Comparison of ENCODE assay signal across 10 mouse cellular contexts in the genomic region with DNA sequence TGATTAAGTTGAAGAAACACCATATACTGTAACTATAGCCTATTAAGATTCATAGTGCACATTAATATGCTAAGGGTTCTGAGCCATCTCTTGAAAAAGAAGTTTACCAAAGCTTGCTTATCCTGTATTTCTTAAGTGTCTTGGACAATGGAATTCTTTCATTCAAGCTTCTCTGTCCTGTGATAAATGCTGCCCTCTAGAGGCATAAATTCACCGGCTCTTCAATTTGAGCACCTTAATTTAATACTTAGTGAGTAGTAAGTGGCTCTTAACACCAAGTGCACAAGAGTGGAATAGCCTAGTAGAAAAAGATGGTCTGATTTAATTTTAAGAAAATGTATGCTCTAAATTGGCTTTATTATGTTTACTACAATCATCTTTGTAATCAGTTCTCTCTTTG. TPM values are rescaled to one million over a fixed set of nuclear protein-coding genes. Genes with fewer than 3 reads are reported as not detected.
DNase-seq lines count a peak whose midpoint lies in the region; ATAC-seq lines count a peak whose summit lies in the region.
"Had no signal": no experiment of that assay in that cellular context is flagged by ENCODE, and none has a peak within 500 bp of the region (broad histone marks: within the 10 kb centered on the region; RNA-seq: fewer than 3 reads in every experiment).

No protein-coding gene starts in this region.

- H3K9ac ChIP-seq in liver, embryonic 13.5 days = no peak overlapping the region
- H3K9ac ChIP-seq: heart, embryonic 13.5 days; neural tube, embryonic 12.5 days had no signal

- H3K9me3 ChIP-seq in liver, embryonic 13.5 days (replicated peaks) = no peaks in the 10 kb centered on the region
- H3K9me3 ChIP-seq: heart, embryonic 13.5 days; neural tube, embryonic 12.5 days had no signal

- H3K27me3 ChIP-seq in liver, embryonic 13.5 days = no peaks in the 10 kb centered on the region
- H3K27me3 ChIP-seq: heart, embryonic 13.5 days; neural tube, embryonic 12.5 days had no signal

- H3K4me2 ChIP-seq in liver, embryonic 13.5 days = no peak overlapping the region
- H3K4me2 ChIP-seq: heart, embryonic 13.5 days; neural tube, embryonic 12.5 days had no signal

- intact Hi-C loops in heart, postnatal 36 days (cut with DNase I) = loop anchor here (1.0 to 5.0 kb wide), 4 partner anchors 29 to 228 kb away; partner anchors contain the start of gene Fbxw7

- ATAC-seq in cerebellum, adult (ENCODE audit: insufficient number of reproducible peaks, low FRiP score, low TSS enrichment) = peak; percentile 66
- no peak for ATAC-seq in liver, embryonic 13.5 days (ENCODE audit: low read depth)

- peaks cover 15% of the 10 kb centered on the region for H3K4me1 ChIP-seq in liver, embryonic 13.5 days (replicated peaks)
- H3K4me1 ChIP-seq: neural tube, embryonic 12.5 days had no signal

- no peak overlapping the region for H3K4me3 ChIP-seq in liver, embryonic 13.5 days (replicated peaks)
- H3K4me3 ChIP-seq: heart, embryonic 13.5 days; neural tube, embryonic 12.5 days had no signal

- no peak overlapping the region for H3K27ac ChIP-seq in liver, embryonic 13.5 days
- H3K27ac ChIP-seq: heart, embryonic 13.5 days; neural tube, embryonic 12.5 days had no signal

- no peaks in the 10 kb centered on the region for H3K36me3 ChIP-seq in liver, embryonic 13.5 days
- H3K36me3 ChIP-seq: heart, embryonic 13.5 days; neural tube, embryonic 12.5 days had no signal

- WGBS in liver, embryonic 13.5 days (ENCODE audit: insufficient replicate concordance) = 30% methylated on average over 1 of the region's 1 CpGs

- no peak for DNase-seq in cerebellum, adult 11-12 months
- peak; percentile 50 for DNase-seq in right cerebral cortex, adult 18-20 months
- DNase-seq in right cerebral cortex, postnatal 25 days = no peak
- DNase-seq in cerebellum, adult 8-10 months = peak; percentile 53
- peak; percentile 40 to 54 for DNase-seq in heart, postnatal 36 days
- DNase-seq in liver, embryonic 13.5 days = peak; percentile 23
- peak; percentile 28 to 51 for DNase-seq in spleen, postnatal 36 days (ENCODE audit: low spot score in 2 of 2)

RNA-seq across cellular contexts. Expression of gene Fbxw7, which starts 28.5 kb away (rescaled TPM):
- total RNA-seq in heart, postnatal 36 days (2021) = 10 to 100 TPM; 35.3 to 45.3 TPM
- 3.8 and 4.1 TPM in 2 replicates for polyA plus RNA-seq in liver, embryonic 13.5 days (2015; fragmentation: Nextera tagmentation; extraction: Ambion mirVana)

Comparison
In these comparisons a context has a peak if more than half of its experiments do, and no peak if none do; other contexts are left out.
1. DNase-seq: peak in right cerebral cortex, adult 18-20 months (single experiment), cerebellum, adult 8-10 months (single experiment), heart, postnatal 36 days (2 of 2), liver, embryonic 13.5 days (single experiment) and spleen, postnatal 36 days (2 of 2); none in cerebellum, adult 11-12 months (single experiment) and right cerebral cortex, postnatal 25 days (single experiment).